Mouse (Mus musculus) thymus, adult 2 months (tissue): Measurements from ENCODE around the gene Chd4. TPM values are rescaled to one million over a fixed set of nuclear protein-coding genes. Genes with fewer than 3 reads are reported as not detected.

Experiments
- DNase-seq: peaks from one replicate; pipeline ENCODE4 v3.0.0; 2021
- H3K27ac ChIP-seq: fragments of 200-500 bp; 2 replicates; pipeline ENCODE4 v1.5.1; 2012; ENCODE audit warnings: low read length, control low read depth; ENCODE audit not compliant: control insufficient read depth, insufficient read depth
- H3K27me3 ChIP-seq: fragments of 200-500 bp; 2 replicates; pipeline ENCODE4 v1.6.1; 2012; ENCODE audit warnings: mild to moderate bottlenecking, low read length, moderate library complexity, mixed read lengths; ENCODE audit not compliant: control insufficient read depth, insufficient read depth
- H3K36me3 ChIP-seq: fragments of 200-500 bp; 2 replicates; pipeline ENCODE4 v1.6.1; 2012; ENCODE audit warnings: mild to moderate bottlenecking, low read length, moderate library complexity; ENCODE audit not compliant: control insufficient read depth, insufficient read depth
- H3K4me1 ChIP-seq: fragments of 200-500 bp; replicated peaks from 2 replicates; pipeline ENCODE4 v1.6.1; 2012; ENCODE audit warnings: low read length; ENCODE audit not compliant: control insufficient read depth, insufficient read depth
- H3K4me3 ChIP-seq: fragments of 200-500 bp; 2 replicates; pipeline ENCODE4 v1.5.1; 2012; ENCODE audit warnings: mild to moderate bottlenecking, low read length, control low read depth, moderate library complexity; ENCODE audit not compliant: control insufficient read depth, insufficient read depth
- CTCF ChIP-seq: fragments of 200-500 bp; IDR thresholded peaks from 2 replicates; pipeline ENCODE4 v1.5.1; 2012; ENCODE audit warnings: mild to moderate bottlenecking, control low read depth, low read length, moderate library complexity, borderline replicate concordance; ENCODE audit not compliant: control insufficient read depth, poor library complexity, insufficient read depth; ENCODE audit errors: extremely low read depth
- POLR2A ChIP-seq: fragments of 200-500 bp; IDR thresholded peaks from 2 replicates; pipeline ENCODE4 v1.6.1; 2012; ENCODE audit warnings: mild to moderate bottlenecking, low read length, control low read depth, moderate library complexity; ENCODE audit not compliant: control insufficient read depth, poor library complexity, insufficient read depth; ENCODE audit errors: extremely low read depth
- WGBS: fragments of 180-500 bp; shearing (Covaris S2); methylation state at CpG from one replicate; pipeline ENCODE4 v1.1.7; 2018; 5-methylcytosine and 5-hydroxymethylcytosine counted together
- polyA plus RNA-seq: library from polyadenylated mRNA; depleted of rRNA; stranded (reverse); fragments of >200 nt; gene quantifications from 2 replicates; pipeline ENCODE4 v1.2.3, GENCODE M21; 2012

Chd4 gene
- polyA plus RNA-seq, 1 experiment, result 127 TPM

- no peak for DNase-seq
- WGBS, result 94% methylated on average over 7 of the region's 7 CpGs
- Histone ChIP-seq H3K4me1 (no peaks in the 10 kb centered on the region; the same call in 1 of the 2 replicates), H3K27me3 (no peaks in the 10 kb centered on the region), H3K36me3 (peaks cover 3% of the 10 kb centered on the region; the same call in 1 of the 2 replicates), H3K4me3 (no peak overlapping the region), H3K27ac (no peak overlapping the region)
- TF ChIP-seq CTCF, result no peak
- no peak for TF ChIP-seq POLR2A
Observed at GRCm38 (mm10) chr6:125082801-125083386, 12.9 kb upstream of the Chd4 start.

- WGBS, result 19% methylated on average over 4 of the region's 4 CpGs
- peak; percentile 73 for DNase-seq
- Histone ChIP-seq H3K36me3 (peaks cover 3% of the 10 kb centered on the region; the same call in 1 of the 2 replicates), H3K27me3 (no peaks in the 10 kb centered on the region), H3K4me1 (peaks cover 2% of the 10 kb centered on the region), H3K4me3 (no peak overlapping the region), H3K27ac (no peak overlapping the region)
- TF ChIP-seq CTCF (no peak), POLR2A (no peak)
Observed at GRCm38 (mm10) chr6:125084424-125084823, 11.4 kb upstream of the Chd4 start.

GRCm38 (mm10) chr6:125087937-125088336 lies 7.8 kb upstream of the Chd4 start:
- no peaks in the 10 kb centered on the region for H3K36me3 ChIP-seq
- H3K27ac ChIP-seq, result no peak overlapping the region
- WGBS, result 91% methylated on average over 3 of the region's 3 CpGs
- peaks cover 26% of the 10 kb centered on the region for H3K4me1 ChIP-seq
- TF ChIP-seq POLR2A (no peak), CTCF (no peak)
- H3K27me3 ChIP-seq, result no peaks in the 10 kb centered on the region
- DNase-seq, result no peak
- H3K4me3 ChIP-seq, result no peak overlapping the region

GRCm38 (mm10) chr6:125088561-125089321 lies 7.0 kb upstream of the Chd4 start:
- no peak for DNase-seq
- Histone ChIP-seq H3K27ac (no peak overlapping the region), H3K36me3 (no peaks in the 10 kb centered on the region), H3K27me3 (no peaks in the 10 kb centered on the region), H3K4me1 (peaks cover 26% of the 10 kb centered on the region), H3K4me3 (no peak overlapping the region)
- 23% methylated on average over 20 of the region's 20 CpGs for whole genome bisulfite sequencing
- TF ChIP-seq POLR2A, result no peak
- no peak for TF ChIP-seq CTCF

GRCm38 (mm10) chr6:125089521-125090321 lies 6.1 kb upstream of the Chd4 start:
- Histone ChIP-seq H3K36me3 (no peaks in the 10 kb centered on the region), H3K4me1 (peaks cover 26% of the 10 kb centered on the region), H3K27ac (peak overlapping the region; percentile 50), H3K27me3 (no peaks in the 10 kb centered on the region), H3K4me3 (no peak overlapping the region)
- TF ChIP-seq CTCF (0 out of 2 replicates have a peak, but pooled peaks have one; percentile 10), POLR2A (0 out of 2 replicates have a peak, but pooled peaks have one; percentile 22)
- WGBS, result 7% methylated on average over 15 of the region's 15 CpGs
- DNase-seq, result peak; percentile 78
